Mouse (Mus musculus) limb, embryonic 10.5 days (tissue): ENCODE results near the gene Slc6a9. TPM values are rescaled to one million over a fixed set of nuclear protein-coding genes. Genes with fewer than 3 reads are reported as not detected.
A peak's percentile ranks its signal among the peaks of the same experiment; 100 is the strongest.

Experiments
- DNase-seq: peaks from one replicate; pipeline ENCODE4 v3.0.0-alpha.2; 2017; ENCODE audit warnings: low spot score
- H3K27ac ChIP-seq: fragments of 300-500 bp; sonication (generic); 2 replicates; pipeline ENCODE4 v1.5.1; 2016; ENCODE audit warnings: mild to moderate bottlenecking
- H3K27me3 ChIP-seq: fragments of 300-500 bp; sonication (generic); 2 replicates; pipeline ENCODE4 v1.6.1; 2016; ENCODE audit warnings: low read depth, mild to moderate bottlenecking; ENCODE audit not compliant: poor library complexity, severe bottlenecking
- H3K36me3 ChIP-seq: fragments of 300-500 bp; sonication (generic); 2 replicates; pipeline ENCODE4 v1.6.1; 2016; ENCODE audit warnings: mild to moderate bottlenecking, moderate library complexity
- H3K4me1 ChIP-seq: fragments of 300-500 bp; sonication (generic); 2 replicates; pipeline ENCODE4 v1.6.1; 2016
- H3K4me3 ChIP-seq: fragments of 300-500 bp; sonication (generic); 2 replicates; pipeline ENCODE4 v1.5.1; 2016; ENCODE audit warnings: mild to moderate bottlenecking, moderate library complexity
- H3K9me3 ChIP-seq: fragments of 300-500 bp; sonication (generic); replicated peaks from 2 replicates; pipeline ENCODE4 v1.6.1; 2016; ENCODE audit warnings: mild to moderate bottlenecking
- WGBS: fragments of 180-500 bp; shearing (Covaris S2); methylation state at CpG from one replicate; pipeline ENCODE4 v1.1.7; 2016; 5-methylcytosine and 5-hydroxymethylcytosine counted together
- polyA plus RNA-seq: library from polyadenylated mRNA; unstranded; fragments of >200 nt; fragmentation: Nextera tagmentation; extraction: Ambion mirVana; gene quantifications from 2 replicates; pipeline ENCODE4 v1.2.1, GENCODE M21; 2016

Gene Slc6a9
- polyA plus RNA-seq: 9.4 and 10.3 TPM in 2 replicates

DNA sequence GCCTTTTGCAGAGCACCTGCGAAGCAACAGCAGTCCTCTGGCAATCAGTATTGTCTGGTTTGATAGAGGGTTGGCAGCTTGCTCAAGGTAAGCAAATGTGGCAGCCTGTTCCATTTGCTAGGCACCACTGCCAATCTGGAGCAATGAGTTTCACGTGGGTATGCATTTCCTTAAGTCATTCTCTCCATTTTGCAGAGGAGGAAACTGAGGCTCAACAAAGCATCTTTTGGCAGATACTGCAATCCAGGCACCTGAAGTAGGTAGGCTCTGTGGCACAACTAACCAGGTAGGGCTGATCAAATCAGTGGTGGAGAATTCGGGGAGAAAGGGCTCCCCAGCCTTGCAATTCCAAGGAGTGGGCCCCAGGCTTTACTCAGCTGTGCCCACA is at the start of gene Slc6a9:
Gene Slc6a9 (plus strand): TSS at position 50 of the 388 bp plus-strand sequence.
- 20% methylated on average over 3 of the region's 3 CpGs for WGBS
- peaks cover 28% of the 10 kb centered on the region for H3K4me1 ChIP-seq
- no peaks in the 10 kb centered on the region for H3K36me3 ChIP-seq
- peak within 1 kb of the TSS; percentile 83 for H3K4me3 ChIP-seq
- H3K9me3 ChIP-seq: no peaks in the 10 kb centered on the region
- no peak for DNase-seq
- peaks cover 25% of the 10 kb centered on the region for H3K27me3 ChIP-seq
- peak within 1 kb of the TSS; percentile 91 for H3K27ac ChIP-seq

DNA sequence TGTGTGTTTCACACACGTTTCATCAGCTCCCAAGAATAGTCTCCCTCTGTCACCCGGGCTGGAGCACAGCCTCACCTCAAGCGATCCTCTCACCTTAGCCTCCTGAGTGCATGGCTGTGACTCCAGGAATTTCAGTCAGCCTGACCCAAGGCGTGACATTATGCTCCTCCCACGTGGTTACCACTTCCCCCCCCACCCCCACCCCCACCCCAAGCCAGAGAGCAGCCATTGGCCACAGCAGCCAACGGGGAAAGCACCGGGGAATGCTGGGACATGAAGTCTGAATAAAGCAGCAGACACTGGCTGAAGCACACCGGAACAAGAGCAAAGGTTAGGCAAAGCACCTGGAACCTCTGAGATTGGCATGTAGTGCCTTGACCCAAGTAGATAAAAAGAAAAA is 47.3 kb upstream of the Slc6a9 start:
- DNase-seq: peak; percentile 70
- Histone ChIP-seq H3K9me3 (no peaks in the 10 kb centered on the region), H3K27ac (peak overlapping the region; percentile 53; the same call in 1 of the 2 replicates), H3K36me3 (no peaks in the 10 kb centered on the region), H3K4me1 (peaks cover 6% of the 10 kb centered on the region), H3K4me3 (peak overlapping the region; percentile 27), H3K27me3 (no peaks in the 10 kb centered on the region)
- WGBS: 38% methylated on average over 8 of the region's 8 CpGs

DNA sequence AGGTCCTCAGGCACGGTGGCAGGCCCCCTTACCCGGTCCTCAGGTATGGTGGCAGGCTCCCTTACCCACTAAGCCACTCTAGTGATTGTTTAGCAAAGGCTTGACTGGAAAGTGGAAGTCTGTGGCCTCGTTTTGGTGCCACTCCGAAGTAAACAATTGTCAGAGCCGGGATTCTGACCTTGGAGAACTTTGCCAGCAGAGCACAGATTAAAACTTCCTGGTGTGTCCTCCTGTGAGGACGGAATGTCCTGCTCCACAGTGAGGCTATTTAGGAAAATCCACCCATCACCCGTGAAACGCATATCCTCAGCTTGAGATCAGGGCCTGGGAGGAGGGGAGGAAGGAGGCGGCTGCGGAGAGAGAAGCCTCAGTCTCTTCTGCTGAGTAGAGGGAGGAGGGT is 46.0 kb upstream of the Slc6a9 start:
- H3K27me3 ChIP-seq: no peaks in the 10 kb centered on the region
- no peak overlapping the region for H3K4me3 ChIP-seq
- no peak for DNase-seq
- H3K36me3 ChIP-seq: no peaks in the 10 kb centered on the region
- H3K4me1 ChIP-seq: peaks cover 8% of the 10 kb centered on the region
- no peak overlapping the region for H3K27ac ChIP-seq
- no peaks in the 10 kb centered on the region for H3K9me3 ChIP-seq
- 71% methylated on average over 10 of the region's 10 CpGs for WGBS

DNA sequence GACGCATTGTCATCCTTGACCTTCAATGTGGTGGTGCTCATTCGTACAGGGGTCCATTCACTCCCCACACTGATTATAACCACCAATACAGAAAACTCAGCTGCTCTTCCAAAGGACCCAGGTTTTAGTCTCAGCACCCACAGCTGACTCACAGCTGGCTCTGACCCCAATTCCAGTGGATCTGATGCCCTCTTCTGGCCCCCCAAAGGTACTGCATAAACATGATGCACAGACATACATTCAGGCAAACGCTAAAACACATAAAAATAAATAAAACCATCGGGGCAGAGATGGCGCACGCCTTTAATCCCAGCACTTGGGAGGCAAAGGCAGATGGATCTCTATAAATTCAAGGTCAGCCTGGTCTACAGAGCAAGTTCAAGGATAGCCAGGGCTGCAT is 34.4 kb upstream of the Slc6a9 start:
- 78% methylated on average over 6 of the region's 6 CpGs for WGBS
- H3K27me3 ChIP-seq: no peaks in the 10 kb centered on the region

DNA sequence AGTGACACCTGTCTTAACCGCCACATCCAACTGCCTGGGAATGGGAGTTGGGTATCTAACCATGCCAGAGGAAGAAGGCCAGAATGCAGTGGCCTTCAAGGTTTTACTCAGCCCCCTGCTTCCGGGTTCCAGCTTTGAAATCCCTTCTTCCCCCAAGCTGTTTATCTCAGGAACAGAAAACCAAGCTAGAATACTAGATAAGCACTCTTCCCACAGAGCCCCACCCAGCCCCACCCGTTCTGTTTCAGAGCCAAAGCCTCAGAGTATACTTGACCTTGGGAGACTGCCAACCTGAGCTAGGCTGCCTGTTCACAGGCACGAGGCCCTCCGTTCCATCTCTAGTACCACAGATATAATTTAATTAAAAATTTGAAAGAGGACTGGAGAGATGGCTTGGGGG is 27.3 kb upstream of the Slc6a9 start:
- WGBS: 84% methylated on average over 5 of the region's 5 CpGs

More for the DNA sequence above, 34.4 kb upstream of the Slc6a9 start:
- Histone ChIP-seq H3K9me3 (no peaks in the 10 kb centered on the region), H3K4me3 (no peak overlapping the region), H3K27ac (no peak overlapping the region), H3K36me3 (no peaks in the 10 kb centered on the region), H3K4me1 (no peaks in the 10 kb centered on the region)
- no peak for DNase-seq

DNA sequence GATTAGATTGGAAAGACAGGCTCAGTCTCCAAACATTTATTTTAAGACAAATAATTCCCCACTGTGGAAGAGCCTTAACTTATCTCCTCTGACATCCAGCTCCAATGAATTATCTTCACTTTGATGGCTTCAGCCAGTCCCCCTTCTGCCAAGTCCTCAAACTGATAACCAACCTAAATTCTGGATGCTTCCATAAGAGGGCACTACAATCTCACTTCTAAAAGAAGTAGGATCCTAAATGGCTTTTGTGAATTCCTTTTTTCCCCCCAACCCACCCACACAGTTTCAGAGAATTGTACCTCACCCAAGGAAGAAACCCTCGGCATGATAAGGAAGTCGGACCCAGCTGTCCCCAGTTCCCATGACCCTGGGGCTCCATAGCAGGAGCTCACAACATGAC is 23.4 kb upstream of the Slc6a9 start:
- H3K9me3 ChIP-seq: no peaks in the 10 kb centered on the region
- H3K36me3 ChIP-seq: no peaks in the 10 kb centered on the region
- 79% methylated on average over 2 of the region's 2 CpGs for WGBS
- no peaks in the 10 kb centered on the region for H3K27me3 ChIP-seq
- H3K27ac ChIP-seq: no peak overlapping the region
- peaks cover 13% of the 10 kb centered on the region for H3K4me1 ChIP-seq
- DNase-seq: no peak
- H3K4me3 ChIP-seq: no peak overlapping the region

More for the DNA sequence above, 27.3 kb upstream of the Slc6a9 start:
- no peak for DNase-seq
- Histone ChIP-seq H3K36me3 (no peaks in the 10 kb centered on the region), H3K9me3 (no peaks in the 10 kb centered on the region), H3K4me1 (no peaks in the 10 kb centered on the region), H3K27ac (no peak overlapping the region), H3K4me3 (no peak overlapping the region), H3K27me3 (no peaks in the 10 kb centered on the region)

DNA sequence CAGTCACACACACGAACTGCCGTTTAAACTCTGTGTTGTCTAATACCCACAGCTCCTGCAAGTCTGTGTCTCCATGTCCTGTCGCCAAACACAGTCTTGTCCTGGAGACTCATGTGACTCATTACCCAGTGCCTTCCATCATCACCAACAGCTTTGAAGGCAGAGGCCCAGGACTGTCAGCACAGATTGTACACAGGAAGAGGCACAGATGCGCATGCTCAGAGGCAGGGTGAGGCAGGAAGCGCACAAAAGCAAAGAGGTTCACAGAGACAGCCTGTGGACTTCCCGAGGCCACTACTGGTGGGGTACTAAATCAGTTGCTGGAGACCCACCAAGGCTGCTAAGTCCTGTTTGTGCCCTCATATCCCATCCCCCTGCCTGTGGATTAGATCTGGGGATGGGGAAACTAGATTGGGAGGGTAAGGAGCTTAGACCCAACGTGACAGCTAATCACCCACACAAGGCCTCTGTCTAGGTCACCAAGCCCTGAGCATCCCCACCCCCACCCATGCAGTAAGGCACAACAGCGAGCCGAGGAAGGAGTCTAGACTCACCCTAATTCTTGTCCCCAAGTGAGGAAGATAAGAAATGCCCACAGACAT is 20.6 kb upstream of the Slc6a9 start:
- WGBS: 57% methylated on average over 9 of the region's 9 CpGs
- Histone ChIP-seq H3K4me3 (no peak overlapping the region), H3K36me3 (no peaks in the 10 kb centered on the region), H3K9me3 (no peaks in the 10 kb centered on the region), H3K4me1 (peaks cover 13% of the 10 kb centered on the region), H3K27me3 (no peaks in the 10 kb centered on the region), H3K27ac (peak overlapping the region; percentile 47)
- no peak for DNase-seq

DNA sequence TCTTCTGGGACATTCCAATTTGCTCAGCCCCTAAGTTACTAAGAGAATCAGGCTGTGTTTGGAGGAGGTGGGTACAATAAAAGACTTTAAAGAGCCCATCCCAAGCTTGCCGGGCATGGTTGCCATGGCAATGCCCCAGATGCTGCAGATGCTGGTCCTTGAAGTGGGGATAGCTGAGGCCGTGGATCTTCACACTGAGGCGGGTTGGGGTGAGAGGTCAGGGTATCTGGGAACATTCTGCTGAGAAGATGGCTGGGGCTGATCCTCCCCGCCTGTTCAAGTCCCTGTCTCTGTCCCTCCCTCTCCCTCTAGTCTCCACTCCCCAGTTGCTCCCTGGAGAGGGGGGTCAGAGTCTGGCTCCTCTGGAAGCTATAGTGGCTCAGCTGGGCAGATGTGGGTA is 20.0 kb upstream of the Slc6a9 start:
- H3K27ac ChIP-seq: 0 out of 2 replicates have a peak overlapping the region, but pooled peaks have one; percentile 47
- no peaks in the 10 kb centered on the region for H3K27me3 ChIP-seq
- WGBS: 31% methylated on average over 4 of the region's 4 CpGs
- H3K4me3 ChIP-seq: no peak overlapping the region
- H3K36me3 ChIP-seq: no peaks in the 10 kb centered on the region
- no peak for DNase-seq
- no peaks in the 10 kb centered on the region for H3K9me3 ChIP-seq
- peaks cover 13% of the 10 kb centered on the region for H3K4me1 ChIP-seq

DNA sequence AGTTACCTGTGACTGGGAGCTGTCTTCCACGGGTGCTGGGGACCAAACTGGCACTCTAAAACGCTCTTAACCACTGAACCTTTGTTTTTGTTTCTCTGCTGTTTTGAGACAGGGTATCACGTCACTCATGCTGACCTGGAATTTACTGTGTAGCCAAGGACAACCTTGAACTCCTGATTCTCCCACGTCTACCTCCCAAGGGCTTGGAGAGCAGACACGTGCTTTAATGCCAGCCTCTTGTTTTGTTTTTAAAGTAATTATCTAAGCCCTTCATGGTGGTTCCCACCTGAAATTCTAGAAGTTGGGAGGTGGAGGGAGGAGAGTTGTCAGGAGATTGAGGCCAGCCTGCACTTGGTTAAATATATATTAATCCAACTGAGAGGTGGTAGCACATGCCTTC is 17.5 kb upstream of the Slc6a9 start:
- no peak overlapping the region for H3K4me3 ChIP-seq
- 76% methylated on average over 5 of the region's 5 CpGs for WGBS

DNA sequence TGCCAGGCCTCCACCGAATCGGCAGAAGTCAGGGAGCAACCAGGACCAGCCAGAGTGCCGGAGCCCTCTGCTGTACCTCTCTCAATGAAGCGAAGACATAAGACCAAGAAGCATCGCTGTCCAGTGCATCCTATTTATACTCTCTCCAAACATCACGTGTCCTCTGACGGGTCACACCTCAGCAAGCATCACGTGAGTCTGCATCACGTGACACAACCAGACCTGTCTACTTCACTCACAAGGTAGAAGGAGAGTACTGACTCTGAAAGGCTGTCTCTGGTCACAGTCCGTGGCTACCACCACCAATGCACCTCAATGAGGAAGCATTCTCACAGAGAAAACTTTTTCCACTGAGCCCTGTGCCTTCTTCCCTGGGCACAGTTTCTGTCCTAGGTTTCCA is 16.3 kb upstream of the Slc6a9 start:
- H3K27ac ChIP-seq: no peak overlapping the region
- 90% methylated on average over 10 of the region's 10 CpGs for WGBS
- no peaks in the 10 kb centered on the region for H3K9me3 ChIP-seq
- H3K36me3 ChIP-seq: no peaks in the 10 kb centered on the region
- DNase-seq: no peak
- peaks cover 11% of the 10 kb centered on the region for H3K4me1 ChIP-seq
- no peaks in the 10 kb centered on the region for H3K27me3 ChIP-seq
- H3K4me3 ChIP-seq: no peak overlapping the region

More for the DNA sequence above, 17.5 kb upstream of the Slc6a9 start:
- Histone ChIP-seq H3K36me3 (no peaks in the 10 kb centered on the region), H3K9me3 (no peaks in the 10 kb centered on the region), H3K27ac (no peak overlapping the region), H3K4me1 (peaks cover 13% of the 10 kb centered on the region), H3K27me3 (no peaks in the 10 kb centered on the region)
- no peak for DNase-seq

DNA sequence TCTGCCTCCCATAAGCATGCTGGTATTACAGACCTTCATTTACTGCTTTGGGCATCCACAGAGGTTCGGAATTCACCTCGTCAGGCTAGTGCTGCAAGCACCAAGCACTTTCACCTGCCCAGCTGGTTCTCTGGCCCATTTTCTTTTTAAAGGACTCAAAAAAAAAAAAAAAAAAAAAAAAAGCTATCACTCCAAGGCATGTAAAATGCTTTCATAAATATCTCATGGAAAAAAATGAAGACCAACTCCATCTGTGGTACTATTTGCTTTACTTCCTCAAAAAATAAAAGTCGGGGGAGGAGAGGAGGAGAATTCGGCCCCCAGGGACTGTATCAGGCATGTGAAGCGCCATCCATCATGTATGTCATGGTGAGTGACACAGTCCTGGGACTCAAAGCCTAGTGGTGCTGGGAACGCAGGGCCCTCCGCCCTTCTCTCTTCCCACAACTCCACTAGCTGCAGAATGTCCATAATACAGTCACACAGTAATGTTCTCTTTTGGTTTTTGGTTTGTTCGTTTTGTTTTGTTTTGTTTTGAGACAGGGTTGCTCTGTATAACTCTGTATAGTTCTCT is 5.6 kb upstream of the Slc6a9 start:
- H3K36me3 ChIP-seq: no peaks in the 10 kb centered on the region
- H3K27ac ChIP-seq: no peak overlapping the region
- H3K27me3 ChIP-seq: peaks cover 15% of the 10 kb centered on the region
- H3K9me3 ChIP-seq: no peaks in the 10 kb centered on the region
- no peak for DNase-seq
- H3K4me1 ChIP-seq: peaks cover 9% of the 10 kb centered on the region
- no peak overlapping the region for H3K4me3 ChIP-seq
- 65% methylated on average over 8 of the region's 8 CpGs for WGBS

DNA sequence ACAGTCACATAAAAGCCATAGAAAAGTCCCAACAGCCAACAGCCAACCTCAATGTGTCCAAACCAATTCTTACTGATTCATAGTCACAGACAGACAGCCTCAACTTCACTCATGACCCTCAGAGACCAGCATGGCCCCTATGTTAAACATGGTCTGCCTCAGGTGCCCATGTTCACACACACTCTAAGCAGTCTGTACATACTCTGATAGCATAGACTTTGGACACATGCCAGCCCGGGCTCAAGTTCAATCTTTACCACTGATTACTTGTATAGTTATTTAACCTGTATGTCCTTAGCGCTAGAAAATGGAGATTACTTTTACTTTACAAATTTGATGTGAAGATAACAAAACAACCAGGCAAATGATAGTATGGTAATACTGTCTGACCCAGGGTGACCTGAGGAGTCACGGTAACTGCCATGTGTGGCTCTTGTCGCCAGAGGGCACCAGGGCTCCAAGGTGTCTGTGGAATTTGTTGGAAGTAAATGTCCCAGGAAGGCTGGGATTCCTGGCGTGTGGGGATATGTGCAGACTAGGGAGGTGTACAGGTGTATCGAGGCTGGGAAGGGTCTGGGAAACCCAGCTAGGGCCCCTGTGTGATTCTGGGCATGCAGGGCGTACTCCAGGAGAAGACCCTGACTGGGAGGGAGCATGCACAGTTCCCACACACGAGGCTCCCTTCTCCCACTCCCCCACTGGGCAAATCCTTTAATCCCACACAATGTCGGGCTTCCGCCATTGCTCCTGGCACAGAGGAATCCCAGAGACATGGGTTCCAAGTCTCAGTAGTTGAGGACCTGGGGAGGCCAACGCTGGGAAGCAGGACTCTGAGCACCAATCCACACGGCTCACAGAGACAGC is 4.8 kb upstream of the Slc6a9 start:
- Histone ChIP-seq H3K4me3 (peak overlapping the region; percentile 21; the same call in 1 of the 2 replicates), H3K27me3 (peaks cover 23% of the 10 kb centered on the region), H3K27ac (no peak overlapping the region), H3K36me3 (no peaks in the 10 kb centered on the region), H3K4me1 (peaks cover 15% of the 10 kb centered on the region), H3K9me3 (no peaks in the 10 kb centered on the region)
- WGBS: 10% methylated on average over 12 of the region's 12 CpGs
- DNase-seq: peak; percentile 76

DNA sequence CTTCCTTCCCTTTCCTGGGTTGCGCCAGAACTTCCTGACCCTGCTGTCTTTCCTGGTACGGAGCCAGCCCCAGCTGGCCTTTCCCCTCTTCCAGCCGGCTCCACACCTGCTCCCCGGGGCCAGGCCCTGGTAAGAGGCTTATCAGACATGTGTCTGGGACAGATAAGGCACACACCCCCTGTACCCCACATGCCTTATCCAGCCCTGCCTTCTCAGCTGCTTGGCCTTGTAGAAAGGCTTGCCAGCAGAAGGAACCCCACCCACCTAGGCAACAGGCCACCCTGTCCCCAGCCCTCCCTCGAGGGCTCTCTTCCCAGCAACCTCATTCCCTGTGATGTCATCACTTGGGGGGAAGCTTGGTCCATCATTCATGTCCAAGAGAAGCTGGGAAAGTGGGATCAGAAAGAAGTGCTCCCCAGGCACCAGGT is 4.2 kb upstream of the Slc6a9 start:
- Histone ChIP-seq H3K9me3 (no peaks in the 10 kb centered on the region), H3K4me3 (peak overlapping the region; percentile 21; the same call in 1 of the 2 replicates), H3K4me1 (peaks cover 22% of the 10 kb centered on the region), H3K36me3 (no peaks in the 10 kb centered on the region), H3K27ac (no peak overlapping the region), H3K27me3 (peaks cover 25% of the 10 kb centered on the region)
- no peak for DNase-seq
- WGBS: 15% methylated on average over 5 of the region's 5 CpGs
